Mouse (Mus musculus): ENCODE results near the gene Tmsb15l. TPM values are rescaled to one million over a fixed set of nuclear protein-coding genes. Genes with fewer than 3 reads are reported as not detected.
"Not testable (repeated sequence)": the region's sequence is repeated elsewhere in the genome, so short reads cannot be mapped to it uniquely, and the experiment has no call there.

Gene Tmsb15l
- polyA plus RNA-seq, 1 experiment: 0.32 TPM

GRCm38 (mm10) chrX:136992191-136992965, 15.7 kb upstream of the Tmsb15l start:
- TF ChIP-seq CTCF (IDR thresholded peaks at IDR 0.05; ENCODE audit: extremely low read depth, insufficient read length, insufficient replicate concordance, low read depth, low read length): no peak
- TF ChIP-seq POLR2A (IDR thresholded peaks at IDR 0.05; ENCODE audit: low read depth, low read length): no peak
- Histone ChIP-seq H3K27me3 (ENCODE audit: control insufficient read depth, insufficient read depth, low read length) (no peaks in the 10 kb centered on the region; the same call in 1 of the 2 replicates), H3K4me1 (ENCODE audit: control insufficient read depth, insufficient read depth, insufficient read length, low read length) (no peaks in the 10 kb centered on the region; the same call in 1 of the 2 replicates), H3K4me3 (ENCODE audit: low read depth, low read length) (peak overlapping the region; percentile 72), H3K27ac (ENCODE audit: insufficient read depth, low read depth, low read length) (peak overlapping the region; percentile 43; the same call in 1 of the 2 replicates), H3K36me3 (ENCODE audit: control insufficient read depth, insufficient read depth, low read length) (no peaks in the 10 kb centered on the region)
- WGBS: 24% methylated on average over 19 of the region's 19 CpGs

DNA sequence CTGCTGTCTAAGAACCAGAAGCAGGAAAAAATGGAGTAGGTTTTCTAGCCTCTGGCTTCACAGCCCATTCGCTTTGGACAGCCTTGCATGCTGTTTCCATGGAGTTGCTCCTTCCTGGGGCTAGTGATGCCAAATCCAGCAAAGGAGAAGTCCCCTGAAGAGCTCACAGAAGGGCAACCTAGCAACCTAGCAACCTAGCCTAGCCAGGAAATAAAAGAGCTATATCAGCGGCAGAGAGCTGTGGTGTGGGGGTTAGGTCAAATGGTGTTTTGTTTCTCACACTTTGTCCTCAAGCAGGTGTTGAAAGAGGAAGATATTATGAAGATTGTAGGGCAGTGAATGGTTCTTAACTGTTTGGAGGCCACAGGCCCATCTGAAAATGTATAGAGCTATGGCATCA, 14.6 kb upstream of the Tmsb15l start:
- no peak for TF ChIP-seq CTCF (IDR thresholded peaks at IDR 0.05; ENCODE audit: extremely low read depth, insufficient read length, insufficient replicate concordance, low read depth, low read length)
- TF ChIP-seq POLR2A (IDR thresholded peaks at IDR 0.05; ENCODE audit: low read depth, low read length): no peak
- peak overlapping the region; percentile 26; the same call in 1 of the 2 replicates for H3K4me3 ChIP-seq (ENCODE audit: low read depth, low read length)
- H3K27ac ChIP-seq (ENCODE audit: insufficient read depth, low read depth, low read length): no peak overlapping the region
- WGBS: 48% methylated on average over 2 of the region's 2 CpGs
- no peaks in the 10 kb centered on the region; the same call in 1 of the 2 replicates for H3K27me3 ChIP-seq (ENCODE audit: control insufficient read depth, insufficient read depth, low read length)
- no peaks in the 10 kb centered on the region; the same call in 1 of the 2 replicates for H3K4me1 ChIP-seq (ENCODE audit: control insufficient read depth, insufficient read depth, insufficient read length, low read length)
- no peaks in the 10 kb centered on the region for H3K36me3 ChIP-seq (ENCODE audit: control insufficient read depth, insufficient read depth, low read length)

- Histone ChIP-seq H3K4me1 (ENCODE audit: control insufficient read depth, insufficient read depth, insufficient read length, low read length) (no peaks in the 10 kb centered on the region), H3K36me3 (ENCODE audit: control insufficient read depth, insufficient read depth, low read length) (no peaks in the 10 kb centered on the region), H3K27ac (ENCODE audit: insufficient read depth, low read depth, low read length) (peak overlapping the region; percentile 53), H3K27me3 (ENCODE audit: control insufficient read depth, insufficient read depth, low read length) (no peaks in the 10 kb centered on the region), H3K4me3 (ENCODE audit: low read depth, low read length) (no peak overlapping the region)
- TF ChIP-seq CTCF (IDR thresholded peaks at IDR 0.05; ENCODE audit: extremely low read depth, insufficient read length, insufficient replicate concordance, low read depth, low read length): no peak
- TF ChIP-seq POLR2A (IDR thresholded peaks at IDR 0.05; ENCODE audit: low read depth, low read length): no peak
These were observed 9.4 kb upstream of the Tmsb15l start for GRCm38 (mm10) chrX:136986039-136986438.

DNA sequence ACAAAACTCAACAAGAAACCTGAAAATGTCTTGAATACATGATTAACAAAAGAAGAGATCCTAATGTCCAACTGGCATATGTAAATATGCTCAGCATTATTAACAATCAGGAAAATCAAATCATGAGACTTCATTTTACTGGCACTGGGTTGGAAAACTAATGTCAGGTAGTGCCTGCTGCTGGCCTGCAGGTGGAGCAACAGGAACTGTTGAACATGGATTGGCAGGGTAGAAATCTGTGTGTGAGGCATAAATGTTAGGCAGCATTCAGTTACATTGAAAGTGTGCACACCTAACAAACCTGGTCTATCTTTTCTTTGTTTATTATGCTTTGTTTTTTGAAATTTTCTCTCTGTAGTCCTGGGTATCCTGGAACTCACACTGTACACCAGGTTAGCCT, 1.9 kb upstream of the Tmsb15l start:
- peak; percentile 24; the same call in 1 of the 2 replicates for TF ChIP-seq CTCF (IDR thresholded peaks at IDR 0.05; ENCODE audit: extremely low read depth, insufficient read length, insufficient replicate concordance, low read depth, low read length)
- no peak for TF ChIP-seq POLR2A (IDR thresholded peaks at IDR 0.05; ENCODE audit: low read depth, low read length)
- Histone ChIP-seq H3K36me3 (ENCODE audit: control insufficient read depth, insufficient read depth, low read length) (no peaks in the 10 kb centered on the region), H3K27ac (ENCODE audit: insufficient read depth, low read depth, low read length) (no peak overlapping the region), H3K4me1 (ENCODE audit: control insufficient read depth, insufficient read depth, insufficient read length, low read length) (peaks cover 3% of the 10 kb centered on the region; the same call in 1 of the 2 replicates), H3K27me3 (ENCODE audit: control insufficient read depth, insufficient read depth, low read length) (no peaks in the 10 kb centered on the region), H3K4me3 (ENCODE audit: low read depth, low read length) (no peak overlapping the region)

DNA sequence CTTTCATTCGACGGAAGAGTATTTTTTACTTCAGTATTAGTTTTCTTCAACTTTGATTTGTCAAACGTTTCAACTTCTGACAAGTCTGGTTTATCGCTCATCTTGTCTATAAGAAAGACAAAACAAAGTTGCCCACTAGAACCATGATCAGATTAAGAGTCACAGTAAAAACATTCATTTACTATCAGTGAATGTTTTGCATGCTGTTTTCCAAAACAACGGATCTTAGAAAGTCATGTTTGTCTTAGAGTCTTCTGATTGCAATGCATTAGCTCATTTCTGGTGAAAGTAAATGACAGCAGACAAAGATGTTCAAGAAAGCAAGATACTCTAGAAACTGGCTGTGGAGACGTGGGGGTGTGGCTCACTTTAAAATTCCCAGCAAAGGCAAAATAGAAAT, 1.3 kb downstream of the Tmsb15l start, which contains the start of gene Tmsb15b2:
Tmsb15b2 (minus strand) TSS at position 101 of the 400 bp plus-strand sequence.
- H3K27me3 ChIP-seq (ENCODE audit: control insufficient read depth, insufficient read depth, low read length); H3K36me3 ChIP-seq (ENCODE audit: control insufficient read depth, insufficient read depth, low read length); H3K4me1 ChIP-seq (ENCODE audit: control insufficient read depth, insufficient read depth, insufficient read length, low read length); H3K27ac ChIP-seq (ENCODE audit: insufficient read depth, low read depth, low read length): not testable (repeated sequence)
- H3K4me3 ChIP-seq (ENCODE audit: low read depth, low read length): peak within 1 kb of the TSS; percentile 65
- 87% methylated on average over 6 of the region's 6 CpGs for WGBS

DNA sequence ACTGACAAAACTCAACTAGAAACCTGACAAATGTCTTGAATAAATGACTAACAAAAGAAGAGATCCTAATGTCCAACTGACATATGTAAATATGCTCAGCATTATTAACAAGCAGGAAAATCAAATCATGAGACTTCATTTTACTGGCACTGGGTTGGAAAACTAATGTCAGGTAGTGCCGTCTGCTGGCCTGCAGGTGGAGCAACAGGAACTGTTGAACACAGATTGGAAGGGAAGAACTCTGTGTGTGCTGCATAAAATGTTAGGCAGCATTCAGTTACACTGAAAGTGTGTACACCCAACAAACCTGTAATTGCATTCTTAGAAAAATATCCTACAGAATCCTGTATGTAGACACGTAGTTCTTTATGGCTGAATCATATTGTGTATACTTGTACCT, 17.0 kb downstream of the Tmsb15l start:
- Histone ChIP-seq H3K27ac (ENCODE audit: insufficient read depth, low read depth, low read length) (no peak overlapping the region), H3K4me3 (ENCODE audit: low read depth, low read length) (no peak overlapping the region), H3K27me3 (ENCODE audit: control insufficient read depth, insufficient read depth, low read length) (no peaks in the 10 kb centered on the region), H3K36me3 (ENCODE audit: control insufficient read depth, insufficient read depth, low read length) (no peaks in the 10 kb centered on the region), H3K4me1 (ENCODE audit: control insufficient read depth, insufficient read depth, insufficient read length, low read length) (no peaks in the 10 kb centered on the region)
- whole genome bisulfite sequencing: 20% methylated on average over 2 of the region's 2 CpGs
- TF ChIP-seq CTCF (IDR thresholded peaks at IDR 0.05; ENCODE audit: extremely low read depth, insufficient read length, insufficient replicate concordance, low read depth, low read length) (peak; percentile 21; the same call in 1 of the 2 replicates), POLR2A (IDR thresholded peaks at IDR 0.05; ENCODE audit: low read depth, low read length) (no peak)

DNA sequence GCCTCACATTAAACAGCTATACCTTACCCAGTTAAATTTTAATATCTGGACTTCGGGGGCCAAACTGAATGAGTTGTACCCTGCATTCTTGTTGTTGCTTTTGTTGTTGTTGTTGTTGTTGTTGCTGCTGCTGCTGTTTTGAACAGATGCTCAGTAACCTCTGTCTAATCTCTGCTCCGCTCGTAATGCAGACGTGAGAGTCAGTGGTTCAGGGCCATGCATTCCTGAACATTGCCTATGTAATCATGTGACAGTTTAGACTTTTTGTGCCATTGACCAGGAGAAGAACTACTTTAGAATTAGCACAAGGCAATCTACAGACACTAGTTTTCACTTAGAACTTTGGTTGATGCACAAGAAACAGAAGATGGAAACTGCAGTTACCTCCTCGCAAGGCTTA, 18.4 kb downstream of the Tmsb15l start:
- 54% methylated on average over 5 of the region's 5 CpGs for WGBS
- H3K27me3 ChIP-seq (ENCODE audit: control insufficient read depth, insufficient read depth, low read length); H3K4me3 ChIP-seq (ENCODE audit: low read depth, low read length); H3K27ac ChIP-seq (ENCODE audit: insufficient read depth, low read depth, low read length); H3K36me3 ChIP-seq (ENCODE audit: control insufficient read depth, insufficient read depth, low read length); H3K4me1 ChIP-seq (ENCODE audit: control insufficient read depth, insufficient read depth, insufficient read length, low read length): not testable (repeated sequence)

GRCm38 (mm10) chrX:136957583-136958279, 18.9 kb downstream of the Tmsb15l start:
- not testable (repeated sequence) for H3K4me1 ChIP-seq (ENCODE audit: control insufficient read depth, insufficient read depth, insufficient read length, low read length); H3K27me3 ChIP-seq (ENCODE audit: control insufficient read depth, insufficient read depth, low read length); H3K27ac ChIP-seq (ENCODE audit: insufficient read depth, low read depth, low read length); H3K36me3 ChIP-seq (ENCODE audit: control insufficient read depth, insufficient read depth, low read length)
- 22% methylated on average over 13 of the region's 13 CpGs for WGBS
- peak overlapping the region; percentile 51 for H3K4me3 ChIP-seq (ENCODE audit: low read depth, low read length)

Data from small intestine, adult 2 months (tissue).